Mouse (Mus musculus): ENCODE data around the gene Hipk2. TPM values are rescaled to one million over a fixed set of nuclear protein-coding genes. Genes with fewer than 3 reads are reported as not detected.

Gene Hipk2
- polyA plus RNA-seq, 1 experiment from 2014 or later, result 18.0 TPM

DNA sequence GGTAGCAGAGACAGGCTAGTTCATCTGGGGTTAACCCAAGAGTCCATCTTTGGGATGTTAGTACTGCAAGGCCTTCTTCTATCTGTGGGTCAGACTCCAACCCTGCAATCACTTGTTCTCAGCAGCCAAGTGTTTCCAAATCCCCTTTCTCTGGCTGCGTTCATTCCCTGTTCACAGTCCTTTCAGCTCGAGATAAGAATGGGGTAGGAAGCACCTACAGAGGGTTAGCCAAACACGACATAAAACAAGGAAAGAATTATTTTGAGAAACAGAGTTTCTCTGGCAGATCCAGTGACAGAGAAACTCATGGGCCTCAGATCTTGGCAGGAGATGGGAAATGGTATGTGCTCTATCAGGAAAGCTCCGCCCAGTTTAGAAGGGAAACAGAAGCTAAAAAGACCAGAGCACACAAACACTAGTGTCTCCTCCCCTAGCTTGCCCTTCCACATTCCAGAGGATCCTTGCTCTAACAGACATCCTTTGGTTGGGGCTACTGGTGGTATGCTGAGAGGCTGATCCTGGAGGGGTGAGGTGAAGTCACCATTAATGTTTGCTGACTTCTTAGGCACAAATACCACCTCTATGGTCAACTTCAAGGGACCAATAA, 104.8 kb downstream of the Hipk2 start:
- no peak overlapping the region for H3K4me2 ChIP-seq
- 58% methylated on average over 4 of the region's 4 CpGs for WGBS (ENCODE audit: insufficient replicate concordance)
- H3K27ac ChIP-seq (replicated peaks), result no peak overlapping the region
- H3K36me3 ChIP-seq (replicated peaks), result peaks cover 68% of the 10 kb centered on the region
- H3K4me3 ChIP-seq (replicated peaks), result no peak overlapping the region
- peaks cover 36% of the 10 kb centered on the region for H3K4me1 ChIP-seq (replicated peaks)
- no peaks in the 10 kb centered on the region for H3K9me3 ChIP-seq (replicated peaks)
- no peaks in the 10 kb centered on the region for H3K27me3 ChIP-seq
- no peak for ATAC-seq (ENCODE audit: insufficient read depth)
- H3K9ac ChIP-seq, result no peak overlapping the region

DNA sequence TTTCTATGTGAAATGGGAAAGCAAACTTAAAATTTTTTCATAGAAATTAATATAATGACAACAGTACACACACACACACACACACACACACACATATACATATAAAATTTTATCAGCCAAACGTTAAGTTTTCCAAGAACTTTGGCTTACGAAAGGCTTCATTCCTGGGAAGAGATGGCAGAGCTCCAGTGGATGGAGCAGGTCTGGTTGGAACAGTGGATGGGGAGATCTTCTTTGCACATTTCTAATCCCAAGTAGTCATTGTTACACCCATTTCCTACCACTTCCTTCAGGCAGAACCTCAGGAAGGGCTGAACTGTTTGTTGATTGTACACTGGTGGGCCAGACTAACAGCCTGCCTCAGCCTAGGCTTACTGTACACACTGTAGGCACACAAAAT, 106.3 kb downstream of the Hipk2 start:
- Histone ChIP-seq H3K4me3 (replicated peaks) (no peak overlapping the region), H3K9ac (no peak overlapping the region), H3K4me2 (no peak overlapping the region), H3K27ac (replicated peaks) (no peak overlapping the region), H3K9me3 (replicated peaks) (no peaks in the 10 kb centered on the region), H3K27me3 (no peaks in the 10 kb centered on the region), H3K4me1 (replicated peaks) (peaks cover 36% of the 10 kb centered on the region), H3K36me3 (replicated peaks) (peaks cover 74% of the 10 kb centered on the region)
- 85% methylated on average over 2 of the region's 2 CpGs for WGBS (ENCODE audit: insufficient replicate concordance)
- ATAC-seq (ENCODE audit: insufficient read depth), result no peak

DNA sequence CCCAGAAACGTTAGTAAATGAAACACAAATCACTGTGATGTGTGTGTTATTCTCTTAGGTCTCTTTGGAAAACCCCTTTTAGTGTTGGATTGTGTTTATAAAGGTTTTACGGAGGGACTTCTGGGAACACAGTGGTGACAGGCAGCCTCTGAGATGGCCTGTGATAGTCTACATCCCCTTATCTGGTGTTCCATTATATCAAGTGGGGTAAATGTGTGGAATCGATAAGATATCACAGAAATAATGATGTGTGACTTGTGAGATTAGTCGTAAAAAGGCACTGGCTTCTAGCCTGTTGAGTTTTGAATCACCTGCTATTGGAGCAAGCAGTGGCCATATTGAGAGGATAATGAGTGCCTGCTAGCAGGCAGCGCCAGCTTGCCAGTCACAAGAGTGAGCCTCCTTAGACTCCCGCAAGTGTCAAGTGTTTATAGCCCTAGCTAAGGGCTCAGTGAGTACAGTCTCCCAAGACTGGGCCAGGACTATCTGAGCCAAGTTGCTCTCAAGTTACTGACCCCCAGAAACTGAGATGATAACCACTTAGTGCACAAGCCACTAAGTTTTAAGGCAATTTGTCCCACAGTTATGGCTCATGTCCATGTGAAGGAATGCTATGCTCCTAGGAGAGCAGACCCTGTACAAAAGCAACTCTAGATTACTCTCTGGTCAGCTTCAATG, 113.2 kb downstream of the Hipk2 start:
- Histone ChIP-seq H3K27me3 (no peaks in the 10 kb centered on the region), H3K4me2 (no peak overlapping the region), H3K4me1 (replicated peaks) (peaks cover 51% of the 10 kb centered on the region), H3K9me3 (replicated peaks) (no peaks in the 10 kb centered on the region), H3K27ac (replicated peaks) (0 out of 2 replicates have a peak overlapping the region, but pooled peaks have one; percentile 29), H3K36me3 (replicated peaks) (peaks cover 82% of the 10 kb centered on the region), H3K4me3 (replicated peaks) (no peak overlapping the region), H3K9ac (peak overlapping the region; percentile 27; the same call in 1 of the 2 replicates)
- ATAC-seq (ENCODE audit: insufficient read depth), result peak; percentile 28; the same call in 1 of the 2 replicates
- WGBS (ENCODE audit: insufficient replicate concordance), result 61% methylated on average over 6 of the region's 6 CpGs

DNA sequence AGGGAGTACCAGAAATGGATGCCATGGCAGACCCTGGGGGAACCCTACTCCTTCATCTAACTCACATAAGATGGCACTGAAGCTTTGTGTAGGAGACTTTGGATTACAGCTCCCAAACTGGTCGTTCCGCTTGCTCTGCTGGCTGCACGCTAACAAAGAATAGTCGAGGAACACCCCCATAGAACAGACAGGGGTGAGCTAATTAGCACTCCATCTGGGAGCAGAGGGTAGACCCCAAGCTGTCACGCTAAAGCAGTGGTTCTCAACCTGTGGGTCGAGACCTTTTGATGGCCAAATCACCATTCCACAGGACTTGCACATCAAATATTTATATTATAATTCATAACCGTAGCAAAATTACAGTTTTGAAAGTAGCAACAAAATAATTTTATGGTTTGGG, 114.0 kb downstream of the Hipk2 start:
- Histone ChIP-seq H3K4me2 (no peak overlapping the region), H3K4me1 (replicated peaks) (peaks cover 58% of the 10 kb centered on the region), H3K4me3 (replicated peaks) (no peak overlapping the region), H3K9me3 (replicated peaks) (no peaks in the 10 kb centered on the region), H3K27ac (replicated peaks) (no peak overlapping the region), H3K36me3 (replicated peaks) (peaks cover 77% of the 10 kb centered on the region), H3K27me3 (no peaks in the 10 kb centered on the region), H3K9ac (no peak overlapping the region)
- WGBS (ENCODE audit: insufficient replicate concordance), result 90% methylated on average over 7 of the region's 7 CpGs
- no peak for ATAC-seq (ENCODE audit: insufficient read depth)

GRCm38 (mm10) chr6:38760911-38761706, 114.9 kb downstream of the Hipk2 start:
- H3K4me3 ChIP-seq (replicated peaks), result no peak overlapping the region
- no peak overlapping the region for H3K27ac ChIP-seq (replicated peaks)

DNA sequence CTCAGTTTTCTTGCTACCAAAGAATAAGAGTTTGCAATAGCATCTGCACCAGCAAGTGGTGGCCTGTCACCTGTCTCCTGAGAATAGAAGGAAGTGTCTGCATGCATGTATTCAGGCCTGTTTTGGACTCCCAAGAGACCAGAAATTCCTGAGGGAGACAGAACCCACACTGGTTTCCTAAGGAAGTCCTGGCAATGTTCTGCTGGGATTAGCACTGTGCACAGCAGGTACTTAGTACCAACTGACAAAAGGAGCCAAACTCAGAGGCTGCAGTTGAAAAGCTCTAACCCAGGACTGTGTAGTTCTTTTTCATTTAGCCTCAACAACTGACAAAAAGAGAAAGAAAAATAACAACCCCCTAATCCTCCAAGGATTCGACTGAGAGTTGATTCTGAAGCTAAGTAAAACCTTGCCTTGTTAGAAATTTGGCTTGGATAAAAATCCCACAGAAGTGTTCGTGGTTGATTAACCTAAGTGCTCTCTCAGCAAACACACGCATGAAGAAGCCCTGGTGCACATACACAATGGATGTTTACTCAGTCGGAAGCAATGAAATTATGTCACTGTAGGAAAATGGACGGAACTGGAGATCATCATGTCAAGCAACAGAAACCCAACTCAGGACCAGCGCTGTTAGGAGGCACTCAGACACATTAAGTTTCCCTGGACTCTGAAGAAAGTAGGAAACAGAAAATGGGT, 115.9 kb downstream of the Hipk2 start:
- H3K27ac ChIP-seq (replicated peaks), result no peak overlapping the region
- 76% methylated on average over 6 of the region's 6 CpGs for WGBS (ENCODE audit: insufficient replicate concordance)
- ATAC-seq (ENCODE audit: insufficient read depth), result no peak
- H3K9me3 ChIP-seq (replicated peaks), result no peaks in the 10 kb centered on the region
- H3K27me3 ChIP-seq, result no peaks in the 10 kb centered on the region
- H3K9ac ChIP-seq, result no peak overlapping the region
- H3K36me3 ChIP-seq (replicated peaks), result peaks cover 65% of the 10 kb centered on the region
- no peak overlapping the region for H3K4me3 ChIP-seq (replicated peaks)
- peaks cover 52% of the 10 kb centered on the region for H3K4me1 ChIP-seq (replicated peaks)
- no peak overlapping the region for H3K4me2 ChIP-seq

More at GRCm38 (mm10) chr6:38760911-38761706, 114.9 kb downstream of the Hipk2 start:
- 78% methylated on average over 6 of the region's 6 CpGs for WGBS (ENCODE audit: insufficient replicate concordance)
- Histone ChIP-seq H3K4me2 (no peak overlapping the region), H3K27me3 (no peaks in the 10 kb centered on the region), H3K9ac (no peak overlapping the region), H3K36me3 (replicated peaks) (peaks cover 70% of the 10 kb centered on the region), H3K4me1 (replicated peaks) (peaks cover 60% of the 10 kb centered on the region), H3K9me3 (replicated peaks) (no peaks in the 10 kb centered on the region)
- no peak for ATAC-seq (ENCODE audit: insufficient read depth)

- 78% methylated on average over 3 of the region's 3 CpGs for WGBS (ENCODE audit: insufficient replicate concordance)
- Histone ChIP-seq H3K4me1 (replicated peaks) (peaks cover 49% of the 10 kb centered on the region), H3K4me3 (replicated peaks) (no peak overlapping the region), H3K4me2 (no peak overlapping the region), H3K27ac (replicated peaks) (no peak overlapping the region), H3K27me3 (no peaks in the 10 kb centered on the region), H3K9ac (no peak overlapping the region), H3K36me3 (replicated peaks) (peaks cover 65% of the 10 kb centered on the region), H3K9me3 (replicated peaks) (no peaks in the 10 kb centered on the region)
- ATAC-seq (ENCODE audit: insufficient read depth), result no peak
These were observed 116.8 kb downstream of the Hipk2 start for GRCm38 (mm10) chr6:38759186-38759585.

GRCm38 (mm10) chr6:38757597-38757996, 118.4 kb downstream of the Hipk2 start:
- peaks cover 41% of the 10 kb centered on the region for H3K4me1 ChIP-seq (replicated peaks)
- no peak for ATAC-seq (ENCODE audit: insufficient read depth)
- H3K4me2 ChIP-seq, result no peak overlapping the region
- no peaks in the 10 kb centered on the region for H3K27me3 ChIP-seq
- no peak overlapping the region for H3K27ac ChIP-seq (replicated peaks)
- no peaks in the 10 kb centered on the region for H3K9me3 ChIP-seq (replicated peaks)
- WGBS (ENCODE audit: insufficient replicate concordance), result 81% methylated on average over 2 of the region's 2 CpGs
- no peak overlapping the region for H3K9ac ChIP-seq
- H3K36me3 ChIP-seq (replicated peaks), result peaks cover 64% of the 10 kb centered on the region
- H3K4me3 ChIP-seq (replicated peaks), result no peak overlapping the region

DNA sequence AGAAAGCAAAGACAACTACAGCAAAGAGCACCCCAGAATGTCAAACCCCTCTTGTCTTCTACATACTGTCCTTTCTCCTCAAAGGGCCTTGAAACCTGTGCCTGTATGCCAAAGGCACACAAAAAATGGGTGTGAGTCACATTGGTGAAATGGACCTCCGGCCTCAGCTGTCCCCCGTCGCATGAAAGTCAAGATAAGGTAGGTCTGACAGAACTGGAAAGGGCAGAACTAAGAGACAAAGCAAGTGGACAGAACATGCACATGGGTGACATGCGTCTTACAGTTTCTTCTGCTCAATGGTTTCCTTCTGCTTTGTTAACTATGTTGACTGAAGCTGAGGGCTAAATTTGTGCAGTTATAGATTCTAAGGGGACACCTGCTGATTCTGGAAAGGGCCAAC, 119.0 kb downstream of the Hipk2 start:
- WGBS (ENCODE audit: insufficient replicate concordance), result 58% methylated on average over 4 of the region's 4 CpGs
- H3K36me3 ChIP-seq (replicated peaks), result peaks cover 68% of the 10 kb centered on the region

GRCm38 (mm10) chr6:38755961-38756360, 120.0 kb downstream of the Hipk2 start:
- no peak for ATAC-seq (ENCODE audit: insufficient read depth)
- H3K9me3 ChIP-seq (replicated peaks), result no peaks in the 10 kb centered on the region
- H3K4me1 ChIP-seq (replicated peaks), result peaks cover 45% of the 10 kb centered on the region
- H3K4me3 ChIP-seq (replicated peaks), result no peak overlapping the region
- no peak overlapping the region for H3K27ac ChIP-seq (replicated peaks)
- H3K9ac ChIP-seq, result no peak overlapping the region
- H3K27me3 ChIP-seq, result no peaks in the 10 kb centered on the region
- H3K4me2 ChIP-seq, result no peak overlapping the region
- H3K36me3 ChIP-seq (replicated peaks), result peaks cover 63% of the 10 kb centered on the region
- WGBS (ENCODE audit: insufficient replicate concordance), result 81% methylated on average over 2 of the region's 2 CpGs

More for the DNA sequence above, 119.0 kb downstream of the Hipk2 start:
- no peaks in the 10 kb centered on the region for H3K27me3 ChIP-seq
- no peak overlapping the region for H3K9ac ChIP-seq
- H3K4me3 ChIP-seq (replicated peaks), result no peak overlapping the region
- no peak overlapping the region for H3K27ac ChIP-seq (replicated peaks)
- H3K4me2 ChIP-seq, result no peak overlapping the region
- no peaks in the 10 kb centered on the region for H3K9me3 ChIP-seq (replicated peaks)
- no peak for ATAC-seq (ENCODE audit: insufficient read depth)
- peaks cover 46% of the 10 kb centered on the region for H3K4me1 ChIP-seq (replicated peaks)

DNA sequence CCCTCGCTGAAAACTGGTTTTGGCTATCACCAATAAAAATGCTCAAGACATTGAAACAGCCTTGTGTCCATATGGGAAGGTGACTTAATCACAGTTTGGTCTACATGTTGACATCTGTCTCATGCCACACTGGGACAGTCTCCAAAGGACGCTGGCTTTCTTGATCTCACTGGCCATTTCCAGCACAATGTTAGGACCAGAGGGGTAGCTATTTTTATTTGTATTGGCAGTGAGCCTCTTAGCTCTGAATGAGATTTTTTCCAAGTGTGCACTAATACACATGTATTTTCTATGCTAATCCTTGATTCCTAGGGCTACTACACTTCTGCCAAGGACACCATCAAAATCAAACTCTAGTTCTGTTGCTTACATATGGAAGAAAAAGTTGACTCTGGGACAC, 120.8 kb downstream of the Hipk2 start:
- Histone ChIP-seq H3K9ac (no peak overlapping the region), H3K27me3 (no peaks in the 10 kb centered on the region), H3K4me3 (replicated peaks) (no peak overlapping the region), H3K27ac (replicated peaks) (no peak overlapping the region), H3K9me3 (replicated peaks) (no peaks in the 10 kb centered on the region), H3K4me1 (replicated peaks) (peaks cover 41% of the 10 kb centered on the region), H3K4me2 (no peak overlapping the region), H3K36me3 (replicated peaks) (peaks cover 65% of the 10 kb centered on the region)
- 78% methylated on average over 2 of the region's 2 CpGs for WGBS (ENCODE audit: insufficient replicate concordance)
- no peak for ATAC-seq (ENCODE audit: insufficient read depth)
